Mouse (Mus musculus) left cerebral cortex, postnatal 4 days (tissue): ENCODE measurements around the gene Gmds. TPM values are rescaled to one million over a fixed set of nuclear protein-coding genes. Genes with fewer than 3 reads are reported as not detected.

Source experiments
- DNase-seq: peaks from one replicate; pipeline ENCODE4 v3.0.0-alpha.2; 2022
- intact Hi-C: fragments of 180-260 bp; cut with DNase I; formaldehyde crosslinking; loops from one replicate; pipeline ENCODE4 v1.15.1; 2025
- total RNA-seq, 2 experiments: library from RNA; stranded (reverse); gene quantifications; 2 replicates each; pipeline ENCODE4 v1.2.3; 2021

Gmds gene
- total RNA-seq, 2 experiments from 2014 or later, result 25.3 to 26.3 TPM

DNA sequence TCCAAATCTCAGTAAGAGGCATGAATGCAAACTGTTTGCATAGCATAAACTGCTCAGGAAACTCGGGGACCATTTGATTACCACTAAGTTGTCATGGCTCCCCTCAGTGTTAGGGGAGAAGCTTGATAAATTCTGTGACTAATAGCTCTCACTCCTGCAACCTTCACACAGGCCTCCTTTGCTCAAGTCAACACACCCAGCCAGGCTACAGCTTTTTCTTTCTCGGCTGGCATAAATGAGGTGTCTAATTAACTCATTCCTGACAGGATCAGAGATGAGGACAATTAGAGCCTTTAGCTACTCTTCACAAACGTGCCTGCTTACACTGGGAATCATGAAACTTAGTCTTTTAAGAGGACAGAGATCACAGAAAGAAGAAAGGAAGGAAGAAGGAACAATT, 70.3 kb downstream of the Gmds start:
- no peak for DNase-seq
- intact Hi-C loops, result no loop called here

DNA sequence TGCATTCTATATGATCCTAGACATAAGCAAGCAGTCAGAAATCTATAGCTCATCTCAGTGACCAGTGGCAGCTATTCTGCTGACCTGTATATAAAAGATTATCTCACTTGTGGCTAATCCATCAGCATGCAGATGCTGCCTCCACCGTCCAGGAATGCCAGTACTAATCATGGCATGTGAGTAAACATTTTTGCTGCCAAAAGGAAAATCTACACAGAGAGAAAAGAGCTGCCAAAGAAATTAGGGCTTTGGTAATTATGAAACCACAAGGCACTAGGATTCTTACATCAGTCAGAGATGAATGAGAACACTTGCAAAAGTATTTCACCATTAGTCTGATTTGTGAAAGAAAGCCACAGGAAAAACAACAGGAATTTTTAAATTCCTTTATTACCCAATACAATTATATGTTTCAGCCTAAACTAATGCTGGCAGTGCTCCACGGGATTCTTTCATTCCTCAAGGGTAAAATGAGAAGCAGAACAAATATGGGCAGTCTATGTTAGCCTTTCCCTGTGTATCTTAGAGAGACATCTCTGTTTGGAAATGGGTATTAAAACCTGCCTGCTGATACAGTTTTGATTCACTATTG, 71.3 kb downstream of the Gmds start:
- no peak for DNase-seq
- intact Hi-C loops, result no loop called here

DNA sequence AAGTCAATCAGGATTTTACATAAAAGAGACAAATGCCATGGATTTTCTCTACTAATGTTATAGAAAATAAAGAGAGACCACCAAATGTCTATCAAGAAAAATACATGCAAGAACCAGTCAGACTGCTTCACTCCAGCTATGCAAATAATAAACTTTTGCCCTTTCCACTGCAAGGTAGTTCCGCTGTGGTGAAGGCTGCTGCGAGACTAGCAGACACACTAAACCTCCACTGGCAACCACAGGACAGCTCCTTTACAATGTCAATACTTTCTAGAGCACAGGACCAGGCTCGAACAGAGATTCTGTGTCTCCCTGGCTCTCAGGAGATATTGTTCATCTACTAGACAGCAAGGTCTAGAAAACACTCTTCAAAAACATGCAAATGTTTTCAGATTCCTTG, 71.8 kb downstream of the Gmds start:
- intact Hi-C loops, result no loop called here
- no peak for DNase-seq

DNA sequence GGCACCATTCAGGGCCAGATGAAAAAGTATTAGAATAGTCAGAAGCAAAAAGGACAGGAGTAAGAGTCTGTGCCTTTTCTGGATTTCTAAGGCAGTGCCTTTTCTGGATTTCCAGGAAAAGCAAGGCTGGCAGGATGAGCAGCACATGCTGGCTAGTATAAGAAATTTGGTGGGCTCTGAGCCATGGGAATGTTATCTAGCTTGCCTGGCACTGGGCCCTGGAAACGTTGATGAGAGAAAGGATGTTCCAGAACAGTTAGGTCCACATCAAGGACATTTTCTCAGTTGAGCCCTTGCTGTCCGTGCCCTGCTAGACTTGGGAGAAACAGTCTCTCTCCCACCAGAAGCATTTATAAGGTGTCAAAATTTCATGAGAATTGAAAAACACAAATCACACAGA, 82.4 kb downstream of the Gmds start:
- intact Hi-C loops, result no loop called here
- DNase-seq, result peak; percentile 2

DNA sequence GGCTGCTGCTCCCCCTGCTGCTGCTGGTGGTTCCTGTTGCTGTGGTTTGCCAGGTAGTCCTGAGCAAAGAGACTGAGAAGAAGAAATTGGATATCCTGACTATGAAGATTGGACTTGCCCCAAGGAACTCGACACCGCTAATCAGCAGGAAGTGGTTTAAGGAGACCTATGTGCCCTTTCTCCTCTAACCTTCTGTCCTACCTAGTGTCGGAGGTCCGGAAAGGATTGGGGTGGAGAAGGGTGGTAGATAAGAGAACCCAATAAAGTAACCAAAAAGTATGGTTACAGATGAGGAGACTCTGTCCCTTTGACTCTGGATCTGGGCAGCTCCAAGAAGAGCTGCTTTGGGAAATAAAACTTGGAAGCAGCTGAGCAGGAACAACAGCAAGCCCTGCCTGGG, 86.3 kb downstream of the Gmds start:
- intact Hi-C loops, result no loop called here
- DNase-seq, result no peak

DNA sequence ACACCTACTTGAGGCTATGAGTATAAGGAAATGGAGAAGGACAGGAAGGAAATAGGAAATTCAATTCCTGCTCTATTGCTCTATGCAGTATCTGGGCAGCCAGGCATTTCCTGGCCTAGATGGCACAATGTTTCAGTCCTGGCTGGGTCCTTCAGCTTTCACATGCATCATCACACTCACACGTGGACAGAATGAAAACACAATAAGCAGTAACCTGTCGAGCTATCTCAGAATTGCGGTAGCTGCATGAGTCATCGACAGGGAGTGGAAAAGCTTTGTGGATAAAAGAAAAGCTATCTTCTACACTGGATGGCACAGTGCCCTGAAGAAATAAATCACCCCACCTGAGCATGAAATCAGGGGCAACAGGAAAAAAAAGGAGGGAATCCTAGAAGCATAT, 96.3 kb downstream of the Gmds start:
- DNase-seq, result no peak
- intact Hi-C loops, result no loop called here

DNA sequence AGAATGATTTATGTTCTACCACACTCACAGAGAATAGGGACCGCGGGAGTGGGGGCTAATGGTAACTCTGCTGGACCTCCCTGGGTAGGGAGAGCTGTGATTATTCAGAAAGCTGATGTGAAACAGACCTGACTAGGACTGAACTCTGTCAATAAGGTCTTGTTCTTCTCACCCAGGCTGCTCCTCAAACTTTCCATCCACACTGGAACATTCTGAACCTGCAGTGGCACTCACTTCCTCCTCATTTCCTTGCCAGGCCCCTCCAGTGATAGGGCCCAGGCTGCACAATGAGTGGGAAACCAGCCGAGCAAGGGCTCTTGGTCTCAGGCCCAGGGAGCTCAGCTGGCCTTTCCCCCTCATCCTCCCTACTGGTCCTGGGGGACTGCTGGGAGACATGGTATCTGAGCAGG, 102.3 kb downstream of the Gmds start:
- peak; percentile 41 for DNase-seq
- intact Hi-C loops, result loop anchor here (2.0 kb wide), 1 partner anchor 23 kb away; no protein-coding TSS in a partner anchor

DNA sequence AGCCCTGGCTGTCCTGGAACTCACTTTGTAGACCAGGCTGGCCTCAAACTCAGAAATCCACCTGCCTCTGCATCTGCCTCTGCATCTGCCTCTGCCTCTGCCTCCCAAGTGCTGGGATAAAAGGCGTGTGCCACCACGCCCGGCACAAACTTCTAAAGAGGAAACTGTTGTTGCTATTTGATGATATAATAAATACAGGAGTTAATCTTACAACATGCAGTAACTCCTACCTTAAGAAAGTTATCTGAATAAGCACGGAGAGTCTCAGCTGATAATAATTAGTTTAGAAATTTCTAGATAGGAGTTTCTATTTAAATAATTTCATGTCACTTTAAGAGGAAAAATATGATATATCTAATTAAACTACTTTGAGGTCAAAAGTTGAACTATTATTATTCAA, 103.5 kb downstream of the Gmds start:
- intact Hi-C loops, result no loop called here
- DNase-seq, result no peak

DNA sequence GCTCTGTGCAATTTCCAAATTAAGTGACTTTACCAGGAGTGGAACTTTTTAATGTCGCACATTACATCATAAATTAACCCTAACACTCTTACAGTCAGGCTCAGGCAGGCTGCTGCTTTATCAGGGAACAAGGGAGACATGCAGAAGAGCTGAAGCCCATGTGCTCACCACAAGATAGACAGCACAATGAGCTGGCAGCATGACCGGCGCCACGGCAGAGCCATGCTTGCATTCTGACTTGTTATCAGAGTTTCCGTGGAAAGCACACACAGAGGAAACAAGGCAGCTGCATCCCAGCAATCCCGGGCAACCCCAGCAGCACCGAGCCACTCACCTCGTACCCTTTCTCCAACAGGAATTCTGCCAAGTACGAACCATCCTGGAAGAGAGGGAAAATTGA, 104.5 kb downstream of the Gmds start:
- DNase-seq, result no peak
- intact Hi-C loops, result no loop called here

DNA sequence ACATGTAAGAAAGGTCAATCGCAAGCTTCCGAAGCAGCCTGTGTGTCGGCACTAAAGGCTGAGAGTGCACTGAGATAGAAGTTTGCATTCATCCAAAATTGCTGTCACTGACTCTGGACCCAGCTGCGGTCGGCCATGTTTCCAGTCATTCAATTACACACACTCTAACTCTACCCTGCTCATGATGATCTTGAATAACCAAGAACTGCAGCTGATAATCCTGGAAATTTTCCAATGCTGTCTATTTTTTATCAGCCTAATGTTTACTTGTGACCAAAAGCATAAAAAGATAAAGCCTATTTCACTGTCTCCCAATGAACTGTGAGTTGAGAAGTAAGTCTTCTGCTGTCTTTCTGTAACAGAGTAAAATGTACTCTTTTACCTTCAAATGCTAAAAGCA, 106.1 kb downstream of the Gmds start:
- no peak for DNase-seq
- intact Hi-C loops, result no loop called here

DNA sequence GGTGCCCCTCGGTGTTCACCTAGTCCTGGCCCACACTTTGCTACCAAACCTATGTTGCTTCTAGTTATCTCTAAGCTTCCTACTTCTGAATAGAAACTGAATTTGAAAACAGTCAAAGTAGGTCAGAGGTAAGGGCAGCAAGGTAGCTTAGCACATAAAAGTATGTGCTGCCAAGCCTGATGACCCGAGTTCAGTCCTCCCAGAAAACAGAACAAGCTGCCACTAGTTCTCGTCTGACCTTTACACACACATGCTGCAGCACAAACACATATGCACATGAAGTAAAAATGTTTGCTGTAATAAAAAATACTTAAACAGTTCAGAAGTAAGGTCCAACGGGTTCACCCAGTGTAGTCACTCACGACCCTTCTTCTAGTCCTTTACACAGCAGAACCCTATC, 106.6 kb downstream of the Gmds start:
- DNase-seq, result no peak
- intact Hi-C loops, result no loop called here

DNA sequence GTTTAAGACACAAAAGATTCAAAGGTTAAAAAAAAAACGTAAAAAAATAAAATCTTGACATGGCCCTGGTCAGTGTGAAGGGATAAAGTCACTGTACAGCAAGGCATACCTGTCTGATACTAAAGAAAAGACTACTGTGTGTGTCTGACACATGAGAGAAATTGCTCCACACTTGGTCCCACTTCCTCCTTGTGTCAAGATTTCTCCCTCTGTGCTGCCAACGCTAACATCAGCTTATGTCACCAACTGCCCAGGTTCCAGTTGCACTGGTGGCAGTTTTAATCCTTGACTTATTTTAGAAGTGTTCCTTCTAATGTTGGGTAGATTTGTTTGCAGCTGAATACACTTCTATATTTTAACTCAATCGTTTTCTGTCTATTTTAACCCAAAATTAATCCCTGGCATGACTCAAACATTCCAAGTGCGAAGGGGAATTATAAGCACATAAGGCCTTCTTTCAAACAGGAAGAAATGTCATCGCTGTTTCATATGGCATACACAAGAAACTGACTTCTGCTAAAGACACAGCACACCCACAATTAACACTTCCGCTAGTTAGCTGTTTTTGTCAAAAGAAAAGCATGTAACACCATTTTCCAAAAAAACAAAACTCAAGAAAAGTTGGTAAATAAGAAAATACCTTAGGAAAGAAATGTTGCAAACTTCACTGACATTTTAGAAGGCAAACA, 110.5 kb downstream of the Gmds start:
- intact Hi-C loops, result loop anchor here (10.0 kb wide), 1 partner anchor 187 kb away; no protein-coding TSS in a partner anchor
- no peak for DNase-seq

DNA sequence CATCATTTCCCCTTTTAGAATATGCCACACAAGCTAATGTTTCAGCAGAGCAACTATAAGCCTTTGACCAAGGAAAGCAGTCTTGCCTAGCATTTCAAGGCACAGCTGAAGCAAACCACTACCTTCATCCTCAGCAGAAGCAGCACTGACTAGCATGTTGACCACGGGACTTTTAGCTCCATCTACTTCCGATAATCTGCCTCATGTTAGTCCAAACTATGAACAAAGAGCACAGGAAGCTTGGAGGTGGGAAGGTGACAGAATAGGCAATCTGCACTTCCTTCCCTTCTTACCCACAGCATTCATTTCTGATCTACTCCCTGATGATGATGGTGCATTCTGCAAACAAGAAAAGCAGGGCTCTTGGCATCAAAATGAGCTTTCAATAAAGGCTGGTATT, 120.9 kb downstream of the Gmds start:
- DNase-seq, result no peak
- intact Hi-C loops, result no loop called here

DNA sequence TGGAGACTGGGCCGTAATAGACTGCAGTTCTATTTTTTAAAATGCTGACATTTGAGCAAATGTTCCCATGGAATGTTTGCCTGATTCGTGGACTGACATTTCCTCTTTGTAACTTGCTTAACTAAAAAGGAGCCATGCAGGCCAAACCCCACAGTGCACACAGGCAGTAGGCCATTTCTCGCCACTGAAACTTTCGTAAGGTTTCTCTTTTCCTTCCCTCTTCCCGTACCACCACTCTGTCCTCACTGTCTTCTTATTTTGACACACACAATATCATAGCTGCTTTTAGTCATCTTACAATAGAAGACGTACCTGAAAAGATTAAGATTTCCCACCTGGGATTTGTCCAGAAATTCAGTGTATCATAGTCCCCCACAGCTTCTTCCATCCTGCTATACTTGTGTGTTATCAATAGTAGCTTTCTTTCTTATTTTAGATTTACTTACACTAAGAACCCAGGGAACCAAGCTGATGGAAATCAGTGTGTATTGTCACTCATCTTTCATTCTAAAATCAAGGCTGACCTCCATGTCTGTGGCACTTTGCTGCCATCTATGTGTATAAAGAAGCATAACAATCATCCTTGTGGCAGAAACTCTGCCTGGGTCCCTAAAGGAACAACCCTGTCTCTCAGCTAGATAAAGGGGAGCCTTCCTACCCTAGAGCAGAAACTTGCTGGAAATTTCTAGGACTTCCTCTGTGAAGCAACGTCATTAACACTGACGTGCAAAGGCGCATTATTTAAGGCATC, 124.7 kb downstream of the Gmds start:
- no peak for DNase-seq
- intact Hi-C loops, result loop anchor here (2.0 kb wide), 2 partner anchors 23 to 411 kb away; no protein-coding TSS in a partner anchor

DNA sequence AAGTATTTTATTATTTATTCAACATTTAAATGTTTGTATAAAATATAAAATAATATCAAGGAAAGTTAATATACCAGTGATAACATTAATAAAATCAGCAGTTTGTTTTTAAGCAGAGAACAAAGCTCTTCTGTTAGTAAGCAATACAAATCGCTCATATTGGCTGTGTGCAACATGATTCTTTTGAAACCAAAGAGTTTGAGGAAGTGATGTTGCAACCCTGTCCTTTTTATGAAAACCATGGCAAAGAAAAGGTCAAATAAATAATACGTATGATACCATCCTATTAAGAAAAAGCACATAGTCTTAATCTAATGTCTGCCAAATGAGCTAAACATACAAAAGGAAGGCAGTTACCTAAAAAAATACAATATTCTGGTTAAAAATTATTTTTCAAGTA, 126.4 kb downstream of the Gmds start:
- intact Hi-C loops, result loop anchor here (2.0 kb wide), 2 partner anchors 25 to 409 kb away; no protein-coding TSS in a partner anchor
- DNase-seq, result no peak

DNA sequence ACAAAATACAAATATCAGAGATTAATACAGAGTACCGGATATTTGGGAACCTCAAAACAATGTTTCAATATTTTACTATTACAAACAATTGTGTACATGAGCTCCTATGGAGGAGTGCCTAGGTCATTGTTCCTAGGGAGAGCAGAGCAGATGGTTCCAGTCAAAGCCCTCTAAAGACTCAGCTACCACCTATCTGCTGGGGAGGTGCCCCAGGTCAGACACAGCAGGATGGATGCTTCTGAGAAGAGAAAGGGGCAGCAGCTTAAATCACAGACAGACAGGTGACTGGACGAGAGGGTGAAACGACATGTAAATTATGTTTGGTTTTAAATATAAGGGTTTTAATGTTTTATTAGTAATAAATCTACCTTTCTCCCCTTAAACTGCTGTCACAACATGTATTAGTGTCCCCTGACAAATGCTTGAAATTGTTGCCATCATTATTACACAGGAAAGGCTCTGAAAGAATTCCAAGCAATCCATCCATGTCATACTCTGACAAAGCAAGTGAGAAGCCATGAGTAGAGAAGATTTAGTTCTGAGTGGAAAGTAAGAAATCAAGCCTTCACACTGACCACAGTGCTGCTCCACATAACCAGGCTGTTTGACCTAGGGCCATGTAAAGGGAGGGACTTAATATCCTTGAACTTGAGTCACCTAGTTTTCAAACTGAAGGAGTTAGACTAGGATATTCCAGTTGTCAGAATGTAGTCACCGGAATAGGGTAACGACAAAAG, 131.2 kb downstream of the Gmds start:
- intact Hi-C loops, result no loop called here
- no peak for DNase-seq

DNA sequence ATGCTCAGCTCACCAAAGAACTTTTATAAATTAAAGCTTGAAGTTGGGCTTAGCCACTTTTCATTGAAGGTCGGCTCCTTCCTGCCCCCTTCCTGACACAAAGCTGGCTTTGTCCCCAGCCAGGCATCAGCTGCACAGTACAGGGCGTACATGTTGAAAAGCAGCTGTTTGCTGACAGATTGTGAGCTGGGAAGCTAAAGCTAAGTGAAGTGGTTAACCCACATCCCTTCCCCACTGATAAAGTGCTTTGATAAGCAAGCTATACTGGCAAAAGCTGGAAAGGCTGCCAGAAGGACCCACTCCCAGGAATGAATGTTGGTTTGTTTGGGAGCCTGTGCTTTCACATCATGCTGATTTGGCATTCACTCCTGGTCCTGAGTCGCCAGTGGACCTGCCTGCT, 158.6 kb downstream of the Gmds start:
- peak; percentile 11 for DNase-seq
- intact Hi-C loops, result no loop called here

DNA sequence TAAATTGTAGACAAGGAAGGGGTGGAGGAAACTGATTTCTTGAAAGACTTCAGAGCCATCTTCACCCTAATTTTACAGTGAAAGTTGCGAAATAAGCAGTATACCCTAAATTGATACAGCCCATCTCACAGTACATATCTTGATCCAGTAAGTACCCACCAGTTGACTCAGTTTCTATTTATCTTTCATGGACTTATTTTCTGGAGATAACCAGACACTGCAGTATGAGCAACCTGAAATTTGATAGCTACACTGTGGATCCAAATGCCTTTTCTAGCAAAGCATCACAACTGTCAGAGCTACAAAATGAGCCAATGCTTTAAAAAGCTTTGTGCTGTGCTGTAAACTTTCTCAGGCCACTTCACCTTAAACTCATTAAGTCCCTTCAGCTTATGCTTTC, 159.9 kb downstream of the Gmds start:
- no peak for DNase-seq
- intact Hi-C loops, result no loop called here

DNA sequence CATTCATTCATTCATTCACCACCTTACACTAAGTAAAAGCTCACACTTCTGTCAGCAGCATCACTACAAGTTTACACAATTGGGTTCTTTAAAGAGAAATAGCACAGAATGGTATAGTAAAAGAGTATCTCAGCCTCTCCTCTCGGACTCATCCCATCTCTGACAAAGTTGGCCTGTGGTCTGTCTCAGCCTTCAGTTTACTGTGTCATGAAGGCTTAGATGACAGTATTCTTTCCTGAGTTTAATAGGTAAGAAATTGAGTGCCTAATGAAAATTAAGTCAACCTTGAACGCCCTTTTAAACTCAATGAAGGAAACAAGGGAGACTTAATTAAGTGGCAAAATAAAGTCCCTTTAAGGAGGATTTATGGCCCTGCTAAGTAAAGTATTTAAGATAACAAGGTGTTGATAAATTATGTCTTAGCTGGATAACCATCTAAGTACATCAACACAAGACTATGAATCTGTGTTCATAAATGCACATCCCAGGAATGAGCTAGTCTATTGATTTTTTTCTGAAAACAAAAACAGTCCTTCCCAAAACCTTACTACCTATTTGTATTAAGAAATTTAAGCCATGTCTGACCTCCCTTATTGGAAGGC, 160.6 kb downstream of the Gmds start:
- no peak for DNase-seq
- intact Hi-C loops, result no loop called here

DNA sequence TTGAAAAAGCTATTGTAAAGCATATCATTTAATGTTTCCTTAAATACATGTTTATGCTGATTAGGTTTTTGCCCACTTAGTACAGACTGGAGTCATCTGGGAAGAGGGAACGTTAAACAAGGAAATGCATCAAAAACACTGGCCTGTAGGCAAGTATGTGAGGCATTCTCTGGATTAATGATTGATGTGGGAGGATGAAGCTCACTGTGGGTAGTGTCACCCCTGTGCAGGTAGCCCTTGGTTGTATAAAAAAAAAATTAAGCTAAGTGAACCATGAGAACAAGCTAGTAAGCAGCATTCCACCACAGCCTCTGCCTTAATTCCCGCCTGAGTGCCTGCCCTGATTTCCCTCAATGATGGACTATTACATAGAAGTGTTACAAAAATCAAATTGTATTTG, 163.5 kb downstream of the Gmds start:
- no peak for DNase-seq
- intact Hi-C loops, result no loop called here

DNA sequence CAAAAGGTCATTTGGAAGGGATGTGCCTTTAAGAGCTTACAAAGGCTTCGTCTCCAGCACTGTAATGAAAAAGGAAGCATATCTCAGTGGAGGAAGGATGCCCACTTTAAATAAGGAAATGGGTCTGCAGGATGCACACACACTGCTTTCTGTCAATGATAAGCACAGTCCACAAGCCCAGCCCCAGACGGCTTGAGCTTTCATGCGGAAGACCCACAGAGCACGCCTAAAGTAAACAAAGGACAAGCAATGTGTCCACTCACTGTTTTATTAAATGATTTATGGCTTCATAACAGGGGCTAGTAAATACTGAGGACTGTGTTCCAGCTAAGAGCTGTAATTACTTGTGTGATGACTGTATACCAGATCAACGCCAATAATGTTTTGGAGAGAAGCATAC, 169.4 kb downstream of the Gmds start:
- intact Hi-C loops, result no loop called here
- no peak for DNase-seq
